Mouse (Mus musculus) kidney, postnatal 36 days (tissue): ENCODE measurements at regions not wholly inside any gene's neighbourhood (a gene's known extent, or its start where the extent isn't known, plus 50 kb on each side); places are given as distances from the start of the nearest gene placed in this dataset.

ENCODE experiments used
- DNase-seq, 2 experiments: peaks; one replicate each; pipeline ENCODE4 v3.0.0; 2021 to 2022; ENCODE audit warnings: mixed read lengths in 2 of 2

- DNase-seq = peak; percentile 2 to 26
Observed at GRCm38 (mm10) chr11:10429291-10429690, 684.7 kb upstream of the Vwc2 start.

- peak; percentile 51 to 55 for DNase-seq
Observed at GRCm38 (mm10) chr11:10477341-10478070, 636.5 kb upstream of the Vwc2 start.

GRCm38 (mm10) chr11:10481007-10481698, 632.9 kb upstream of the Vwc2 start:
- DNase-seq = no peak

- no peak for DNase-seq
Observed at GRCm38 (mm10) chr11:10484011-10484410, 630.0 kb upstream of the Vwc2 start.

- DNase-seq = peak; percentile 2 to 37
Observed at GRCm38 (mm10) chr11:10497399-10497798, 616.6 kb upstream of the Vwc2 start.

GRCm38 (mm10) chr11:10511241-10511640, 602.8 kb upstream of the Vwc2 start:
- no peak for DNase-seq
